Mouse (Mus musculus) bone marrow macrophage, adult 2 months (primary cell): ENCODE measurements around the gene Bcat1.

Experiments used
- CTCF ChIP-seq: IDR thresholded peaks from 2 replicates; pipeline ENCODE4 v1.5.1; 2012; ENCODE audit warnings: low read depth, mild to moderate bottlenecking, low read length, moderate library complexity
- POLR2A ChIP-seq: IDR thresholded peaks from 2 replicates; pipeline ENCODE4 v1.6.1; 2012; ENCODE audit warnings: mild to moderate bottlenecking, low read depth, low read length, borderline replicate concordance

- TF ChIP-seq CTCF (no peak), POLR2A (no peak)
Observed at GRCm38 (mm10) chr6:145116098-145116672, 40.2 kb upstream of the Bcat1 start.
